Mouse (Mus musculus) heart, adult 2 months (tissue): ENCODE data around the gene Cby3.
A peak's percentile ranks its signal among the peaks of the same experiment; 100 is the strongest.

ENCODE experiments used
- CTCF ChIP-seq: fragments of 200-600 bp; IDR thresholded peaks from 2 replicates; pipeline ENCODE4 v1.8.1; 2022; ENCODE audit warnings: antibody characterized with exemption, mild to moderate bottlenecking, moderate library complexity
- POLR2A ChIP-seq: fragments of 200-500 bp; IDR thresholded peaks from 2 replicates; pipeline ENCODE4 v1.6.1; 2011; ENCODE audit warnings: mild to moderate bottlenecking, low read depth, low read length, control low read depth; ENCODE audit not compliant: insufficient read depth

DNA sequence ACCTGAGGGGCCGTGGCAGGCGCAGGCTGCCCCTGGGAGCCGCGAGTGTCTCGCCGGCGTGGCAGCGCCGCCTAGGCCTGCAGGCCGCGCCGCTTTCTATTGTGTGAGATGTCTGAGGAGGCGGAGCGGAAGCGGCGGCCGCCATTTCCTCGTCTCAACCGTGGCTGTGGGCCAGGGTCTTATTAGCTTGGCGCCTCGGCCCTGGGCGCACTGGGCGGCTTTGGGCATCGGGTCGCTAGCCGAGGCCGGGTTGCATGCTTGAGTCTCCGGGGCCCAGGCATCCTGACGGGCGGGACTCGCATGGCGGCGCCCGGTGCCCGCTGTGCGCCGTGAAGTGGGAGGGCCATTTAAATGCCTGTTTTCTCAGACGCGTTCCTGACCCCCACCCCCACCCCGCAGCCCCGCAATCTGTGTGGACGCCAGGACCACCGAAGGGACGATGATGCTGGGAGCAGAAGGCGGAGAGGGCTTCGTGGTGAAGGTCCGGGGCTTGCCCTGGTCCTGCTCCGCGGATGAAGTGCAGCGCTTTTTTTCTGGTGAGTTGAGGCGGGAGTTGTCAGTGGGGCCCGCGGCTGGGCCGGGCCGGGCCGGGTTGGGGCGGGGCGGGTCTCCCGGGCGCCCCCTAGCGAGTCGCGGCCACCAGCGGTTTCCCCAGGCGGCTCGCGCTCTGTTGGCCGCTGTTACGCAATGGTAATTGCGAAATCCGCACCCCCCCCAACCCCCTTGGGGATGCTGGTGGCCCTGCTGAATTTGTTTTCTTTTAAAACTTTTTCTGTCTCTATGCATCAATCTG is 23.8 kb downstream of the Cby3 start:
- TF ChIP-seq CTCF, result peak; percentile 95
- TF ChIP-seq POLR2A, result peak; percentile 30; the same call in 1 of the 2 replicates
